Mouse (Mus musculus) hindbrain, embryonic 15.5 days (tissue): ENCODE results near the gene Gm45213. TPM values are rescaled to one million over a fixed set of nuclear protein-coding genes. Genes with fewer than 3 reads are reported as not detected.

ENCODE experiments used
- ATAC-seq: fragments of 200-750 bp; cut with Nextera tagmentation; 2 replicates; pipeline ENCODE4 v1.8.0; 2017; ENCODE audit warnings: low read depth, moderate number of reproducible peaks, moderate TSS enrichment; ENCODE audit not compliant: low FRiP score
- H3K27ac ChIP-seq: fragments of 300-500 bp; sonication (generic); replicated peaks from 2 replicates; pipeline ENCODE4 v1.5.1; 2015; ENCODE audit warnings: mild to moderate bottlenecking, inconsistent platforms
- H3K27me3 ChIP-seq: fragments of 300-500 bp; sonication (generic); 2 replicates; pipeline ENCODE4 v1.6.1; 2015; ENCODE audit warnings: control low read depth, inconsistent platforms
- H3K36me3 ChIP-seq: fragments of 300-500 bp; sonication (generic); 2 replicates; pipeline ENCODE4 v1.6.1; 2015; ENCODE audit warnings: control low read depth, inconsistent platforms
- H3K4me1 ChIP-seq: fragments of 300-500 bp; sonication (generic); replicated peaks from 2 replicates; pipeline ENCODE4 v1.6.1; 2015; ENCODE audit warnings: control low read depth, inconsistent platforms
- H3K4me2 ChIP-seq: fragments of 300-500 bp; sonication (generic); 2 replicates; pipeline ENCODE4 v1.6.1; 2015; ENCODE audit warnings: moderate library complexity, mild to moderate bottlenecking, inconsistent platforms
- H3K4me3 ChIP-seq: fragments of 300-500 bp; sonication (generic); 2 replicates; pipeline ENCODE4 v1.5.1; 2015; ENCODE audit warnings: mild to moderate bottlenecking, inconsistent platforms
- H3K9ac ChIP-seq: fragments of 300-500 bp; sonication (generic); 2 replicates; pipeline ENCODE4 v1.6.1; 2015; ENCODE audit warnings: inconsistent platforms
- H3K9me3 ChIP-seq: fragments of 300-500 bp; sonication (generic); 2 replicates; pipeline ENCODE4 v1.6.1; 2016; ENCODE audit warnings: control low read depth, inconsistent platforms
- WGBS: fragments of 180-500 bp; shearing (Covaris S2); methylation state at CpG from one replicate; pipeline ENCODE4 v1.1.7; 2015; 5-methylcytosine and 5-hydroxymethylcytosine counted together
- polyA plus RNA-seq: library from polyadenylated mRNA; unstranded; fragments of >200 nt; fragmentation: Nextera tagmentation; extraction: Ambion mirVana; gene quantifications from 2 replicates; pipeline ENCODE4 v1.2.1, GENCODE M21; 2015

Gene Gm45213
- polyA plus RNA-seq, 1 experiment from 2014 or later: not detected

- Histone ChIP-seq H3K36me3 (peaks cover 22% of the 10 kb centered on the region), H3K4me1 (peaks cover 20% of the 10 kb centered on the region), H3K27me3 (0 out of 2 replicates have a peak, but pooled peaks cover 5% of the 10 kb centered on the region), H3K9me3 (no peaks in the 10 kb centered on the region), H3K9ac (peak overlapping the region; percentile 78), H3K4me3 (peak overlapping the region; percentile 86), H3K27ac (peak overlapping the region; percentile 76), H3K4me2 (peak overlapping the region; percentile 89)
- WGBS: 1% methylated on average over 64 of the region's 64 CpGs
- peak; percentile 94 for ATAC-seq
Measured at GRCm38 (mm10) chr7:66060066-66060956, 16.9 kb downstream of the Gm45213 start.

- WGBS: 2% methylated on average over 14 of the region's 14 CpGs
- Histone ChIP-seq H3K4me1 (peaks cover 20% of the 10 kb centered on the region), H3K27me3 (0 out of 2 replicates have a peak, but pooled peaks cover 5% of the 10 kb centered on the region), H3K4me3 (peak overlapping the region; percentile 86), H3K36me3 (peaks cover 28% of the 10 kb centered on the region), H3K4me2 (peak overlapping the region; percentile 89), H3K9me3 (no peaks in the 10 kb centered on the region), H3K27ac (no peak overlapping the region), H3K9ac (peak overlapping the region; percentile 78)
- ATAC-seq: no peak
Measured at GRCm38 (mm10) chr7:66061057-66061456, 17.7 kb downstream of the Gm45213 start.

DNA sequence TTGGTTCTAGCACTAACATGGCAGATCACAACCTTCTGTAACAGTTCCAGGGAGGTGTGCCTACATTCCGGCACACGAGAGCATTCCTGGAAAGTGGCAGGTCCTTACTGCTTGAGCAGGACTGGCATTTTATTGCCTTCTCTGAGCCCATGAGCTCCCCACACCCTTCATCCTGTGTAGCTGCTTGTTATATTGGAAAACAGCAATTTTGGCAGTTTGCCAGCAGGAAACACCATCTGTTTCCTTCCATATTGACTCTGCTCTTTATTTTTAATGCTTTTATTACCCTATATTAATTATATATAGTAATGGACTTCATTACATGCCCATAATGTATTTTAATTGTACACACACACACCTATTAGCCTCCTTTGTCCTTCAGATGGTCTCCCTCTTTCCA, 33.0 kb downstream of the Gm45213 start:
- Histone ChIP-seq H3K27me3 (no peaks in the 10 kb centered on the region), H3K4me2 (no peak overlapping the region), H3K36me3 (peaks cover 44% of the 10 kb centered on the region), H3K9me3 (no peaks in the 10 kb centered on the region), H3K27ac (no peak overlapping the region), H3K4me3 (no peak overlapping the region), H3K9ac (no peak overlapping the region), H3K4me1 (peaks cover 22% of the 10 kb centered on the region)
- ATAC-seq: no peak
- 62% methylated on average over 2 of the region's 2 CpGs for WGBS

DNA sequence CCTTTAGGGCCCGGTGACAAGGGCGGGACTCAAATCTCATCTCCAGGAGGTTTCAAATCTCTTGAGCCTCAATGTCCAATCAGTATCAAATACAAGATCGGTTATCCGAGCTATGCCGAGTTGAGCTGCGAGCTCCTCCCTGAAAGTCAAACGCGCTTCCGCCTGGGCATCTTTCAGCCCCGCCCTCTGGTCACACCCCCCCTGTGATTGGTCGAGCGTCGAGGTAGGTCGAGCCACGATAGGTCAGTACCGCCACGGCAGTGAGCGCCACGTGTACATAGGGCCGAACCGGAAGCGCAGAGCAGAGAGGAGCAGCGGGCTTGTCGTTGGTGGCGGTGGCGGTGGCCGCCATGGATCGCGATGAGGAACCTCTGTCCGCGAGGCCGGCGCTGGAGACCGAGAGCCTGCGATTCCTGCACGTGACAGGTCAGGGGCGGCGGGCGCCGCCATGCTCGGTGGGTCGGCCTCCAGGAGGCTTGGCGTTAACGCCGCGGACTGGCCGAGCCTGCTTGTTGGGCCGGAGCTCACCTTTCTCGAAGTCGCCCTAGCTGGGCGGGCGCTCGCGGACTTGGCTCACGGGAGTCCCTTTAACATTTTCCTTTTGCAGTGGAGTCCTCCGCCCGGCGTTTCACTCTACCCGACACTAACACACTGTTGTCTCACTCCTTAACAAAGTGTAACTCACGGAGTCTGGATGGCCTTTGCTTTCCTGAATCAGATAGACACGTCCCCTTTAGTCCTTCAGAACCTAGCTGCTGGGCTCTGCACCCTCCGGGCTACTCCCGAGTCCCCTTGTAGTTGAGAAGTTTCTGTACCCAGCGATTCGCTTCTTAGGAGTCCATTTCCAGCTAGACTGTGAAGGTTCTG, 36.2 kb downstream of the Gm45213 start, which contains the start of gene Selenos:
Selenos (plus strand) TSS at position 286 of the 867 bp plus-strand sequence.
- WGBS: under 1% methylated on average over 62 of the region's 65 CpGs
- Histone ChIP-seq H3K4me3 (peak within 1 kb of the TSS; percentile 60), H3K27me3 (no peaks in the 10 kb centered on the region), H3K9ac (peak within 1 kb of the TSS; percentile 53), H3K4me2 (peak within 1 kb of the TSS; percentile 74), H3K4me1 (peaks cover 26% of the 10 kb centered on the region), H3K36me3 (peaks cover 38% of the 10 kb centered on the region), H3K9me3 (no peaks in the 10 kb centered on the region), H3K27ac (peak within 1 kb of the TSS; percentile 83)
- ATAC-seq: peak; percentile 100

- WGBS: 34% methylated on average over 5 of the region's 5 CpGs
- Histone ChIP-seq H3K4me1 (peaks cover 26% of the 10 kb centered on the region), H3K27ac (peak overlapping the region; percentile 76), H3K27me3 (no peaks in the 10 kb centered on the region), H3K4me2 (peak overlapping the region; percentile 74), H3K36me3 (peaks cover 38% of the 10 kb centered on the region), H3K9ac (peak overlapping the region; percentile 53), H3K9me3 (no peaks in the 10 kb centered on the region), H3K4me3 (peak overlapping the region; percentile 60)
- ATAC-seq: no peak
Measured at GRCm38 (mm10) chr7:66080231-66080613, 36.8 kb downstream of the Gm45213 start.

- no peaks in the 10 kb centered on the region for H3K27me3 ChIP-seq
- peaks cover 21% of the 10 kb centered on the region for H3K4me1 ChIP-seq
- H3K9me3 ChIP-seq: no peaks in the 10 kb centered on the region
- no peak overlapping the region for H3K9ac ChIP-seq
- H3K36me3 ChIP-seq: peaks cover 59% of the 10 kb centered on the region
- H3K4me2 ChIP-seq: no peak overlapping the region
- H3K27ac ChIP-seq: no peak overlapping the region
- 91% methylated on average over 6 of the region's 6 CpGs for WGBS
- ATAC-seq: no peak
- no peak overlapping the region for H3K4me3 ChIP-seq
Measured at GRCm38 (mm10) chr7:66083757-66084156, 40.4 kb downstream of the Gm45213 start.

GRCm38 (mm10) chr7:66084546-66084945, 41.1 kb downstream of the Gm45213 start:
- ATAC-seq: no peak
- Histone ChIP-seq H3K9ac (no peak overlapping the region), H3K27ac (no peak overlapping the region), H3K4me2 (no peak overlapping the region), H3K9me3 (no peaks in the 10 kb centered on the region), H3K27me3 (no peaks in the 10 kb centered on the region), H3K4me1 (peaks cover 19% of the 10 kb centered on the region), H3K36me3 (peaks cover 66% of the 10 kb centered on the region), H3K4me3 (no peak overlapping the region)
- WGBS: 84% methylated on average over 7 of the region's 7 CpGs

DNA sequence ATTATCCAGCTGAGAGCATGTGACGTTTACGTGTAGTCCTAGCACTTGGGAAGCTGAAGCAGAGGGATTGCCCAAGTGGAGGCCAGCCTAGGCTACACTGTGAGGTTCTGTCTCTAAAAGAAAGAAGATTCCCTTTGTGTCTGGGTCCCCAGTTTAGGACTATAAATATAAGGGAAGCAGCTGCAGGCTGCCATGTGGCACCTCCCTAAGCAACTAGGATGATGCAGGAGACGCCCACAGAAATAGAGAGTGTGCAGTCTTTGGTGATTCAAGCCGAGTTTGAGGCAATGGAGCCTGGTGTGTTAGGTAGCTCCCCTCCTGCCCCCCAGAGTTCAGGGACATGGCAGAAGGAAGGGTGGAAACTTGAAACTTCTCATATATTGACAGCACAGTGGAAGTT, 44.2 kb downstream of the Gm45213 start:
- Histone ChIP-seq H3K9me3 (no peaks in the 10 kb centered on the region), H3K4me3 (no peak overlapping the region), H3K4me2 (no peak overlapping the region), H3K9ac (no peak overlapping the region), H3K27me3 (no peaks in the 10 kb centered on the region), H3K4me1 (no peaks in the 10 kb centered on the region), H3K27ac (no peak overlapping the region), H3K36me3 (peaks cover 83% of the 10 kb centered on the region)
- 93% methylated on average over 4 of the region's 4 CpGs for WGBS
- no peak for ATAC-seq

DNA sequence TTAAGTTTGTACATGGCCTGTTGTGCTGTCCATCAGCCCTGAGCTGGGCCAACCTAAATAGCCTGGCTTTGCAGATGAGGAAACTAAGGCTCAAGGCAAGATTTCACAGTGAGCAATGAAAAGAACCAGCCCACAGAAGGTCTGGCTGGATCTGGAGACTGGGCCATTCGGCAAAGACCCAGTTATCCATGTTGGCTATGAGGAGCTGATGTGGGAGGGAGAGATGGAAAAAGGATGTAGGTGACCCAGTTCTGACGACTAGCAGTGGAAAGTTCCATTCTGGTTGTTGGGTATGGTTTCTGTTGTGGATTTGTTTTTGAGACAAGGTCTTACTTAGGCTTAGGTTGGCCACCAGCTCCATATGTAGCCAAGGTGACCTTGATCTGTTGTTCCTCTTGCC, 44.7 kb downstream of the Gm45213 start:
- 91% methylated on average over 2 of the region's 2 CpGs for WGBS
- no peak overlapping the region for H3K4me2 ChIP-seq
- H3K36me3 ChIP-seq: peaks cover 82% of the 10 kb centered on the region
- H3K4me3 ChIP-seq: no peak overlapping the region
- no peak for ATAC-seq
- H3K9ac ChIP-seq: no peak overlapping the region
- no peaks in the 10 kb centered on the region for H3K9me3 ChIP-seq
- H3K27me3 ChIP-seq: no peaks in the 10 kb centered on the region
- no peaks in the 10 kb centered on the region for H3K4me1 ChIP-seq
- no peak overlapping the region for H3K27ac ChIP-seq

DNA sequence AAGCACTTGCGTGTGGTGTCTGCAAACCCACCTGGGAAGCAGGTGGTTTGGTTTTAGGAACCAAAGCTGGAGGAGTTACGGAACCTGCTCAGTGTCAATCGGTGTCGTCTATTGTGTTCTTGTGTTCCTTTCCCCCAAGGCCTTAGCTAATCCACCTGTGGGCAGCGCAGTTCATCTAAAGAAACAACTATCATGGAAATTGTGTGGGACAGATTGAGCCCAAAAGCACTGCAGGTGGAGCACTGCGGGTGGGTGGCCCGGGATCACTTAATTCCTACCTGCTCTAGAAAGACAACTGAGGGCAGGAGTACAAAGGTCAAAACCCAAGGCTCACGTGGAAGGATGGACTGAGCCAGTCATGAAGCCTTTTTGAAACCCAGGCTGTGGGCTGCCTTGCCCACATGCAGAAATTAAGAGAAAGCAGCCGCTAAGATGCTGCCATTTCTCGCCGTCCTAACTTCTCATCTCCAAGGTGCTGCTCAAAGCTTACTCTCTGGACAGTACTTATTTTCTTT, 47.3 kb downstream of the Gm45213 start:
- no peak for ATAC-seq

GRCm38 (mm10) chr7:66091553-66091952, 48.2 kb downstream of the Gm45213 start:
- Histone ChIP-seq H3K27me3 (no peaks in the 10 kb centered on the region), H3K4me1 (no peaks in the 10 kb centered on the region), H3K4me3 (no peak overlapping the region), H3K36me3 (peaks cover 48% of the 10 kb centered on the region), H3K9ac (no peak overlapping the region), H3K9me3 (no peaks in the 10 kb centered on the region), H3K27ac (no peak overlapping the region), H3K4me2 (no peak overlapping the region)
- 94% methylated on average over 7 of the region's 7 CpGs for WGBS
- ATAC-seq: no peak

More for the DNA sequence above, 47.3 kb downstream of the Gm45213 start:
- Histone ChIP-seq H3K4me3 (no peak overlapping the region), H3K27ac (no peak overlapping the region), H3K4me2 (no peak overlapping the region), H3K36me3 (peaks cover 56% of the 10 kb centered on the region), H3K9me3 (no peaks in the 10 kb centered on the region), H3K27me3 (no peaks in the 10 kb centered on the region), H3K4me1 (no peaks in the 10 kb centered on the region), H3K9ac (no peak overlapping the region)
- 85% methylated on average over 11 of the region's 11 CpGs for WGBS

- Histone ChIP-seq H3K4me1 (no peaks in the 10 kb centered on the region), H3K27ac (no peak overlapping the region), H3K4me2 (no peak overlapping the region), H3K36me3 (peaks cover 39% of the 10 kb centered on the region), H3K27me3 (no peaks in the 10 kb centered on the region), H3K9ac (no peak overlapping the region), H3K9me3 (no peaks in the 10 kb centered on the region), H3K4me3 (no peak overlapping the region)
- ATAC-seq: no peak
- 89% methylated on average over 8 of the region's 8 CpGs for WGBS
Measured at GRCm38 (mm10) chr7:66092656-66093055, 49.3 kb downstream of the Gm45213 start.
